ENCODE assay signal across 7 mouse cellular contexts in the genomic region with DNA sequence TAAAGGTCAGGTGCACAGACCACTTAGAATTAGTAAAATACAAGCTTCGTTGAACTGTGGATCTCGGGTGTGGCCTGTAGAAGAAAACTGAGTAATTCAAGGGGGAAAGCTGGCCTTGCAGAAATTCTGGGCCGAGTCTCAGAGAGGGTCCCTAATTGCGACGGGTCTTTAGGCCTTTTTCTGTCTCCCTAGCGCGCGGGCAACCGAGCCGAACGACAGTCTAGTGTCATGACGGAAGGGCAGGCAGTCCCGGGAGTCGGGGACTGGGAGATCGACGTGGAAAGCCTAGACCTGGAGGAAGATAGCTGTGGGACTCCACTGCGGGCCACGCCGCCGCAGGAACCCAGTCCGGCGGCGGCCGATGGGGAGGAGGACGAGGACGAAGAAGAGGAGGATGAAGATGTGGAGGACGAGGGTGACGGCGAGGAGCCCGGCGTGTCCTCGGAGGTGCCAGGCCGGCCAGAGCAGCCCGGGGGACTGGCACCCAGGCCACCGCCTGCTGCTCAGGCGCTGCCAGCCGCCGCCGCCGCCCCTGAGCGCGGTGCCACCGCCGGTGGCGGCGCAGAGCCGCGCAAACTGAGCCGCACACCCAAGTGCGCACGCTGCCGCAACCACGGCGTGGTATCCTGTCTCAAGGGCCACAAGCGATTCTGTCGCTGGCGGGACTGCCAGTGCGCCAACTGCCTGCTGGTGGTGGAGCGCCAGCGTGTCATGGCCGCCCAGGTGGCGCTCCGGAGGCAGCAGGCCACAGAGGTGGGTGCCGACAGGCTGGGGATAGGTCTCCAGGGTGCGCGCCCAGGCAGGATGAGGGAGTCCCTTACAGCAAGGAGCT. TPM values are rescaled to one million over a fixed set of nuclear protein-coding genes. Genes with fewer than 3 reads are reported as not detected.
DNase-seq lines count a peak whose midpoint lies in the region; ATAC-seq and TF ChIP-seq lines count a peak whose summit lies in the region.

No protein-coding gene starts in this region.

- no peak for TF ChIP-seq POLR2A in lung, adult 2 months (IDR thresholded peaks at IDR 0.05; ENCODE audit: borderline replicate concordance, extremely low read depth, low read depth, low read length)

- no peaks in the 10 kb centered on the region for H3K9me3 ChIP-seq in intestine, embryonic 16.5 days (ENCODE audit: control insufficient read depth, low read length)
- no peaks in the 10 kb centered on the region for H3K9me3 ChIP-seq in lung, embryonic 15.5 days

- DNase-seq in lung, adult 2 months, result peak; percentile 20
- DNase-seq in lung, postnatal 25 days (ENCODE audit: low spot score), result no peak
- DNase-seq in brain, adult 2 months (ENCODE audit: low read depth, low spot score), result peak; percentile 15
- peak; percentile 31 for DNase-seq in gastrocnemius, postnatal 10 days
- peak; percentile 33 for DNase-seq in thymus, postnatal 4 days

- peaks cover 89% of the 10 kb centered on the region for H3K27me3 ChIP-seq in intestine, embryonic 16.5 days (replicated peaks; ENCODE audit: control insufficient read depth, insufficient read depth, low read length)
- peaks cover 97% of the 10 kb centered on the region for H3K27me3 ChIP-seq in lung, embryonic 15.5 days

- no peaks in the 10 kb centered on the region for H3K36me3 ChIP-seq in intestine, embryonic 16.5 days (ENCODE audit: control insufficient read depth, insufficient read depth, low read length)
- H3K36me3 ChIP-seq in lung, embryonic 15.5 days, result no peaks in the 10 kb centered on the region

- WGBS in lung, adult 2 months, result 2% methylated on average over 66 of the region's 66 CpGs
- WGBS in intestine, embryonic 16.5 days, result 1% methylated on average over 66 of the region's 66 CpGs
- WGBS in lung, embryonic 15.5 days, result 1% methylated on average over 66 of the region's 66 CpGs

- no peak overlapping the region for H3K4me3 ChIP-seq in lung, adult 2 months (replicated peaks; ENCODE audit: extremely low read depth, low read depth, low read length)
- peak overlapping the region; percentile 48 for H3K4me3 ChIP-seq in intestine, embryonic 16.5 days (ENCODE audit: low read length)
- H3K4me3 ChIP-seq in lung, embryonic 15.5 days, result peak overlapping the region; percentile 37

- H3K9ac ChIP-seq in intestine, embryonic 16.5 days (ENCODE audit: low read depth, low read length), result peak overlapping the region; percentile 38; the same call in 1 of the 2 replicates
- peak overlapping the region; percentile 1; the same call in 1 of the 2 replicates for H3K9ac ChIP-seq in lung, embryonic 15.5 days

- peak overlapping the region; percentile 70 for H3K4me2 ChIP-seq in intestine, embryonic 16.5 days (ENCODE audit: low read depth, low read length)
- H3K4me2 ChIP-seq in lung, embryonic 15.5 days, result peak overlapping the region; percentile 61

- no peak overlapping the region for H3K27ac ChIP-seq in intestine, embryonic 16.5 days (ENCODE audit: low read length)
- no peak overlapping the region for H3K27ac ChIP-seq in lung, embryonic 15.5 days

- ATAC-seq in intestine, embryonic 16.5 days, result 0 out of 2 replicates have a peak, but pooled peaks have one; percentile 18
- no peak for ATAC-seq in lung, embryonic 15.5 days (ENCODE audit: borderline replicate concordance, extremely low read depth, low FRiP score, low TSS enrichment)

- no peak for TF ChIP-seq CTCF in lung, adult 2 months (IDR thresholded peaks at IDR 0.05; ENCODE audit: insufficient read depth, low read length)

- 0 out of 2 replicates have a peak, but pooled peaks cover 4% of the 10 kb centered on the region for H3K4me1 ChIP-seq in lung, adult 2 months (ENCODE audit: control insufficient read depth, insufficient read depth, low read length)
- H3K4me1 ChIP-seq in intestine, embryonic 16.5 days (ENCODE audit: control insufficient read depth, insufficient read depth, low read length), result peaks cover 8% of the 10 kb centered on the region; the same call in 1 of the 2 replicates
- peaks cover 26% of the 10 kb centered on the region for H3K4me1 ChIP-seq in lung, embryonic 15.5 days

RNA-seq across cellular contexts. Expression of a gene that starts 1.2 kb away (rescaled TPM):
- polyA plus RNA-seq in lung, adult 2 months (2012; rRNA removed), result 0.86 and 1.5 TPM in 2 replicates
- total RNA-seq in gastrocnemius, postnatal 10 days (2021), result 1 to 10 TPM; 5.3 to 6.4 TPM
- polyA plus RNA-seq in intestine, embryonic 16.5 days (2015; fragmentation: Nextera tagmentation; extraction: Ambion mirVana), result 0.11 and 0.12 TPM in 2 replicates
- polyA plus RNA-seq in lung, embryonic 15.5 days (2015; fragmentation: Nextera tagmentation; extraction: Ambion mirVana), result 0.76 and 1.6 TPM in 2 replicates
